Mouse (Mus musculus): ENCODE measurements at regions not wholly inside any gene's neighbourhood (a gene's known extent, or its start where the extent isn't known, plus 50 kb on each side); places are given as distances from the start of the nearest gene placed in this dataset.

- TF ChIP-seq CTCF (IDR thresholded peaks at IDR 0.05; ENCODE audit: low read depth, low read length) (no peak), POLR2A (IDR thresholded peaks at IDR 0.05; ENCODE audit: extremely low read depth, insufficient read depth, low read length) (no peak)
Observed at GRCm38 (mm10) chr4:125865728-125866127, 158.6 kb upstream of the Csf3r start.
